15 mouse cellular contexts compared by ENCODE assay signal in the genomic region with DNA sequence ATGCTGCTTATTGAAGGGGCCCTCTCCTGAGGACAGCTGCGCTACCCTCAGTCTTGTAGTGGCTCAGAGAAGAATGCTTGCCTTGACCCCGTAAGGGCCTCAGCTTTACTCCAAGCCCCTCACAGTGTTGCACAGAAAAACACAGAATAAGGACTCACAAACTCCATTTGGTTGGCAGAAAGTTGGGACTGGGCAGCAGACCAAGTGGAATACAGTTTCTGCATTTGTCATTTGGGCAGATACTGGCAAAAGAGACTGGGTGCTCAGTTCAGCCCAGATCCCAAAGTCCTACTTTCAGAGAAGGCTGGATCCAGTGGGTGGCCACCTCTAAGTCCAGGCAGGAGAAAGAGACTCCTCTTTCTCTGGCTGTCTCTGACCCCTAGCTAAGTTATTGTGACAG.
DNase-seq lines count a peak whose midpoint lies in the region; ATAC-seq and TF ChIP-seq lines count a peak whose summit lies in the region.
"Had no signal": no experiment of that assay in that cellular context is flagged by ENCODE, and none has a peak within 500 bp of the region (broad histone marks: within the 10 kb centered on the region; RNA-seq: fewer than 3 reads in every experiment).

No protein-coding gene starts in this region.

- TF ChIP-seq CTCF in gastrocnemius, adult 2 months (IDR thresholded peaks at IDR 0.05), result no peak

- ATAC-seq in megakaryocyte progenitor cell, adult 5-6 weeks (replicated peaks; ENCODE audit: poor library complexity), result no peak
- ATAC-seq: forebrain, embryonic 13.5 days had no signal

- H3K27ac ChIP-seq in gastrocnemius, adult 2 months, result peak overlapping the region; percentile 81
- H3K27ac ChIP-seq in brown adipose tissue, adult 24 weeks (replicated peaks; ENCODE audit: low read depth, low read length), result peak overlapping the region; percentile 86
- H3K27ac ChIP-seq: forebrain, embryonic 13.5 days; hindbrain, embryonic 15.5 days; left cerebral cortex, adult 2 months; limb, embryonic 13.5 days had no signal

- H3K4me1 ChIP-seq in brown adipose tissue, adult 24 weeks (ENCODE audit: control insufficient read depth, insufficient read depth, insufficient read length, low read length), result peaks cover 9% of the 10 kb centered on the region; the same call in 1 of the 2 replicates
- H3K4me1 ChIP-seq: forebrain, embryonic 13.5 days; hindbrain, embryonic 15.5 days had no signal

- intact Hi-C loops in gastrocnemius, adult 2 months (cut with DNase I), result loop anchor here (5.0 kb wide), 1 partner anchor 34 kb away; no protein-coding TSS in a partner anchor

- peak; percentile 38 for DNase-seq in gastrocnemius, adult 2 months
- no peak for DNase-seq in gastrocnemius, adult 8-10 months (ENCODE audit: low spot score in 2 of 2)
- peak; percentile 8 for DNase-seq in lung, postnatal 36 days
- no peak for DNase-seq in lung, adult 18-20 months
- DNase-seq in adrenal gland, adult 8-10 months, result peak; percentile 38
- no peak for DNase-seq in kidney, adult 18-20 months
- DNase-seq: kidney, adult 11 months; kidney, postnatal 14 days had no signal

- H3K4me3 ChIP-seq in gastrocnemius, adult 2 months, result no peak overlapping the region
- no peak overlapping the region for H3K4me3 ChIP-seq in brown adipose tissue, adult 24 weeks (ENCODE audit: insufficient read depth, low read depth, low read length)
- H3K4me3 ChIP-seq: forebrain, embryonic 13.5 days; hindbrain, embryonic 15.5 days; left cerebral cortex, adult 2 months; limb, embryonic 13.5 days; megakaryocyte, embryonic 14.5 days had no signal

Comparison
In these comparisons a context has a peak if more than half of its experiments do, and no peak if none do; other contexts are left out.
1. DNase-seq: peak in gastrocnemius, adult 2 months (single experiment), lung, postnatal 36 days (single experiment) and adrenal gland, adult 8-10 months (single experiment); none in gastrocnemius, adult 8-10 months (0 of 2), lung, adult 18-20 months (0 of 2) and kidney, adult 18-20 months (single experiment).